Mouse (Mus musculus) limb, embryonic 11.5 days (tissue): ENCODE results near the gene Ltc4s. TPM values are rescaled to one million over a fixed set of nuclear protein-coding genes. Genes with fewer than 3 reads are reported as not detected.
A peak's percentile ranks its signal among the peaks of the same experiment; 100 is the strongest.

ENCODE experiments used
- ATAC-seq: fragments of 200-750 bp; cut with Nextera tagmentation; 2 replicates; pipeline ENCODE4 v1.8.0; 2017; ENCODE audit warnings: low read depth; ENCODE audit not compliant: insufficient number of reproducible peaks, low FRiP score, low TSS enrichment
- DNase-seq: peaks from one replicate; pipeline ENCODE4 v3.0.0-alpha.2; 2015; ENCODE audit warnings: low spot score
- H3K27ac ChIP-seq: fragments of 300-500 bp; sonication (generic); replicated peaks from 2 replicates; pipeline ENCODE4 v1.5.1; 2014; ENCODE audit warnings: low read depth, mild to moderate bottlenecking, low read length
- H3K27me3 ChIP-seq: fragments of 300-500 bp; sonication (generic); 2 replicates; pipeline ENCODE4 v1.6.1; 2014; ENCODE audit warnings: mild to moderate bottlenecking, low read length, mixed read lengths; ENCODE audit not compliant: control insufficient read depth, insufficient read depth
- H3K36me3 ChIP-seq: fragments of 300-500 bp; sonication (generic); 2 replicates; pipeline ENCODE4 v1.6.1; 2014; ENCODE audit warnings: mild to moderate bottlenecking, low read length, moderate library complexity, mixed read lengths; ENCODE audit not compliant: control insufficient read depth, insufficient read depth
- H3K4me1 ChIP-seq: fragments of 300-500 bp; sonication (generic); 2 replicates; pipeline ENCODE4 v1.6.1; 2014; ENCODE audit warnings: low read length, mixed read lengths; ENCODE audit not compliant: control insufficient read depth, insufficient read depth
- H3K4me2 ChIP-seq: fragments of 300-500 bp; sonication (generic); 2 replicates; pipeline ENCODE4 v1.6.1; 2014; ENCODE audit warnings: low read depth, mild to moderate bottlenecking, moderate library complexity; ENCODE audit not compliant: severe bottlenecking
- H3K4me3 ChIP-seq: fragments of 300-500 bp; sonication (generic); 2 replicates; pipeline ENCODE4 v1.5.1; 2014; ENCODE audit warnings: low read depth, low read length
- H3K9ac ChIP-seq: fragments of 300-500 bp; sonication (generic); 2 replicates; pipeline ENCODE4 v1.6.1; 2014; ENCODE audit warnings: mild to moderate bottlenecking, low read length
- H3K9me3 ChIP-seq: fragments of 300-500 bp; sonication (generic); 2 replicates; pipeline ENCODE4 v1.6.1; 2016; ENCODE audit warnings: low read length; ENCODE audit not compliant: control insufficient read depth
- WGBS: fragments of 180-500 bp; shearing (Covaris S2); extraction: QIAGEN DNeasy Blood & Tissue Kit; methylation state at CpG from one replicate; pipeline ENCODE4 v1.1.7; 2014; 5-methylcytosine and 5-hydroxymethylcytosine counted together
- polyA plus RNA-seq: library from polyadenylated mRNA; unstranded; fragments of >200 nt; fragmentation: Nextera tagmentation; extraction: Ambion mirVana; gene quantifications from 2 replicates; pipeline ENCODE4 v1.2.1, GENCODE M21; 2014

The Ltc4s gene
- 0.57 TPM in 1 of 2 replicates, not detected in the other for polyA plus RNA-seq

DNA sequence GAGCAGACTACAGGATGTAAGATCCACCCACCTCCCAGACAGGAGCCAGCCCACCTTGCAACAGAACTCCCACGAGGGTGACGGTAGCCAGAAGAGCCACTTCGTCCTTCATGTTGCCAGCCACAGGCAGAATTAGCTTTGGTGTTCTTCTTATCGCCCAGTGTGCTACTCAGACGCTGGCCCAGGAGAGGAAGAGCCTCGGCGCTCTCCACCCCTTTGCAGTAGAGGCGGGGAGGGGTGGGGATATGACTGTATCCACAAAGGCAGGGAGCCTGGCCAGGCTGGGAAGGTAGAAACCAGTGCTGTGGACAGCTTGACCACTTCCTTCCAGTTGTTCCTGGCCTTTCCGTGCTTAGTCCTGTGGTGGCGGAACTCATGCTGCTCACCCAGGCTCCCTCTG, at the start of gene Ltc4s:
Ltc4s (minus strand) TSS at position 293 of the 400 bp plus-strand sequence.
- DNase-seq: no peak
- H3K9me3 ChIP-seq: no peaks in the 10 kb centered on the region
- 32% methylated on average over 10 of the region's 10 CpGs for WGBS
- H3K36me3 ChIP-seq: peaks cover 7% of the 10 kb centered on the region; the same call in 1 of the 2 replicates
- H3K9ac ChIP-seq: no peak within 1 kb of the TSS
- peaks cover 7% of the 10 kb centered on the region for H3K4me1 ChIP-seq
- no peak for ATAC-seq
- H3K27ac ChIP-seq: no peak within 1 kb of the TSS
- peak within 1 kb of the TSS; percentile 63 for H3K4me3 ChIP-seq
- H3K4me2 ChIP-seq: peak within 1 kb of the TSS; percentile 95
- peaks cover 21% of the 10 kb centered on the region for H3K27me3 ChIP-seq

GRCm38 (mm10) chr11:50286428-50286827, 48.0 kb upstream of the Ltc4s start:
- WGBS: 96% methylated on average over 1 of the region's 1 CpGs
- Histone ChIP-seq H3K9ac (no peak overlapping the region), H3K27ac (no peak overlapping the region), H3K36me3 (peaks cover 5% of the 10 kb centered on the region; the same call in 1 of the 2 replicates), H3K9me3 (no peaks in the 10 kb centered on the region), H3K4me1 (peaks cover 6% of the 10 kb centered on the region), H3K27me3 (no peaks in the 10 kb centered on the region), H3K4me2 (no peak overlapping the region), H3K4me3 (no peak overlapping the region)
- no peak for DNase-seq
- ATAC-seq: no peak

- H3K27ac ChIP-seq: no peak overlapping the region
- H3K4me2 ChIP-seq: no peak overlapping the region
- peaks cover 8% of the 10 kb centered on the region; the same call in 1 of the 2 replicates for H3K36me3 ChIP-seq
- H3K9me3 ChIP-seq: no peaks in the 10 kb centered on the region
- no peak overlapping the region for H3K9ac ChIP-seq
- DNase-seq (no peak), ATAC-seq (no peak)
- WGBS: 96% methylated on average over 7 of the region's 7 CpGs
- peaks cover 6% of the 10 kb centered on the region for H3K4me1 ChIP-seq
- H3K4me3 ChIP-seq: no peak overlapping the region
- no peaks in the 10 kb centered on the region for H3K27me3 ChIP-seq
Measured at GRCm38 (mm10) chr11:50285696-50286095, 47.3 kb upstream of the Ltc4s start.

GRCm38 (mm10) chr11:50285263-50285662, 46.8 kb upstream of the Ltc4s start:
- 96% methylated on average over 5 of the region's 5 CpGs for WGBS
- no peak for DNase-seq
- ATAC-seq: no peak
- no peak overlapping the region for H3K4me3 ChIP-seq
- H3K9ac ChIP-seq: no peak overlapping the region
- no peak overlapping the region for H3K4me2 ChIP-seq
- no peak overlapping the region for H3K27ac ChIP-seq
- no peaks in the 10 kb centered on the region for H3K9me3 ChIP-seq
- peaks cover 3% of the 10 kb centered on the region for H3K4me1 ChIP-seq
- no peaks in the 10 kb centered on the region for H3K27me3 ChIP-seq
- H3K36me3 ChIP-seq: peaks cover 9% of the 10 kb centered on the region; the same call in 1 of the 2 replicates

- Histone ChIP-seq H3K9me3 (no peaks in the 10 kb centered on the region), H3K4me3 (no peak overlapping the region), H3K27me3 (no peaks in the 10 kb centered on the region), H3K36me3 (peaks cover 8% of the 10 kb centered on the region; the same call in 1 of the 2 replicates), H3K27ac (no peak overlapping the region), H3K4me1 (no peaks in the 10 kb centered on the region), H3K4me2 (no peak overlapping the region), H3K9ac (no peak overlapping the region)
- DNase-seq (no peak), ATAC-seq (no peak)
- whole genome bisulfite sequencing: 80% methylated on average over 1 of the region's 1 CpGs
Measured at GRCm38 (mm10) chr11:50280053-50280452, 41.6 kb upstream of the Ltc4s start.

- no peaks in the 10 kb centered on the region for H3K27me3 ChIP-seq
- no peaks in the 10 kb centered on the region for H3K4me1 ChIP-seq
- H3K36me3 ChIP-seq: peaks cover 8% of the 10 kb centered on the region; the same call in 1 of the 2 replicates
- DNase-seq: no peak
- no peak overlapping the region for H3K9ac ChIP-seq
- ATAC-seq: no peak
- H3K4me2 ChIP-seq: no peak overlapping the region
- no peaks in the 10 kb centered on the region for H3K9me3 ChIP-seq
- H3K4me3 ChIP-seq: no peak overlapping the region
- no peak overlapping the region for H3K27ac ChIP-seq
- 94% methylated on average over 4 of the region's 4 CpGs for WGBS
Measured at GRCm38 (mm10) chr11:50279005-50279404, 40.6 kb upstream of the Ltc4s start.

DNA sequence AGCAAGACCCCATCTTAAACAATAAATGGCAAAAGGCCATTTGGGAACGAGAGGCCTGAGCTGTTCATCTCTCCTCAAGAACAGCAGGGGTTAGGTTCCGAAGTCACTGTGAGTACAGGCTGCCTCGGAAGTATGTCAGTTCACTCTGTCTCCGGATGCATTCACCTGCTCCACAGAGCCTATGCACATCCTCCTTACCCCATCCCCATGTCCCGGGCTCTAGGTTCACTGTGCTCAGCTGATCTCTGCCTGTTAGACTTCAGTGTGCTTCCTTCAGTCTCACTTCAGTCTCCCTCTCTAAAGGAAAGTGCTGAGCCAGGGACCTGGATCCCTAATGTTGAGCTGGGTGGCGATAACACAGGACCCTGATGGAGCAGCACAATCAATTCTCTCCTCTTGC, 39.3 kb upstream of the Ltc4s start:
- no peak overlapping the region for H3K27ac ChIP-seq
- no peak overlapping the region for H3K9ac ChIP-seq
- peaks cover 8% of the 10 kb centered on the region; the same call in 1 of the 2 replicates for H3K36me3 ChIP-seq
- no peaks in the 10 kb centered on the region for H3K4me1 ChIP-seq
- no peak for ATAC-seq
- 93% methylated on average over 6 of the region's 6 CpGs for WGBS
- H3K4me3 ChIP-seq: no peak overlapping the region
- H3K4me2 ChIP-seq: no peak overlapping the region
- DNase-seq: no peak
- H3K27me3 ChIP-seq: no peaks in the 10 kb centered on the region
- no peaks in the 10 kb centered on the region for H3K9me3 ChIP-seq

GRCm38 (mm10) chr11:50277025-50277424, 38.6 kb upstream of the Ltc4s start:
- Histone ChIP-seq H3K4me2 (no peak overlapping the region), H3K27me3 (no peaks in the 10 kb centered on the region), H3K4me3 (no peak overlapping the region), H3K9me3 (no peaks in the 10 kb centered on the region), H3K36me3 (peaks cover 8% of the 10 kb centered on the region; the same call in 1 of the 2 replicates), H3K27ac (no peak overlapping the region), H3K9ac (no peak overlapping the region), H3K4me1 (no peaks in the 10 kb centered on the region)
- DNase-seq: no peak
- no peak for ATAC-seq

- no peaks in the 10 kb centered on the region for H3K9me3 ChIP-seq
Measured at GRCm38 (mm10) chr11:50275568-50276151, 37.2 kb upstream of the Ltc4s start.

More at GRCm38 (mm10) chr11:50275568-50276151, 37.2 kb upstream of the Ltc4s start:
- 92% methylated on average over 5 of the region's 5 CpGs for WGBS
- no peaks in the 10 kb centered on the region for H3K27me3 ChIP-seq
- H3K9ac ChIP-seq: no peak overlapping the region
- H3K4me3 ChIP-seq: no peak overlapping the region
- peaks cover 5% of the 10 kb centered on the region; the same call in 1 of the 2 replicates for H3K36me3 ChIP-seq
- H3K4me1 ChIP-seq: no peaks in the 10 kb centered on the region
- no peak overlapping the region for H3K27ac ChIP-seq
- DNase-seq: no peak
- H3K4me2 ChIP-seq: no peak overlapping the region
- no peak for ATAC-seq
